Mouse (Mus musculus) liver, postnatal 0 days (tissue): Measurements from ENCODE around the gene Prdx6. TPM values are rescaled to one million over a fixed set of nuclear protein-coding genes. Genes with fewer than 3 reads are reported as not detected.
"Not testable (repeated sequence)": the region's sequence is repeated elsewhere in the genome, so short reads cannot be mapped to it uniquely, and the experiment has no call there.

Experiments
- ATAC-seq: fragments of 200-750 bp; cut with Nextera tagmentation; 2 replicates; pipeline ENCODE4 v1.8.0; 2017; ENCODE audit warnings: mild to moderate bottlenecking, moderate library complexity
- DNase-seq: peaks from one replicate; pipeline ENCODE4 v3.0.0-alpha.2; 2016
- H3K27ac ChIP-seq: fragments of 300-500 bp; sonication (generic); 2 replicates; pipeline ENCODE4 v1.5.1; 2014; ENCODE audit warnings: antibody characterized with exemption, moderate library complexity, mild to moderate bottlenecking, low read depth
- H3K27me3 ChIP-seq: fragments of 300-500 bp; sonication (generic); 2 replicates; pipeline ENCODE4 v1.6.1; 2014; ENCODE audit warnings: low read length, control low read depth, mixed read lengths; ENCODE audit not compliant: insufficient read depth
- H3K36me3 ChIP-seq: fragments of 300-500 bp; sonication (generic); replicated peaks from 2 replicates; pipeline ENCODE4 v1.6.1; 2014; ENCODE audit warnings: mild to moderate bottlenecking, control low read depth, low read length, moderate library complexity, mixed read lengths; ENCODE audit not compliant: insufficient read depth
- H3K4me1 ChIP-seq: fragments of 300-500 bp; sonication (generic); 2 replicates; pipeline ENCODE4 v1.6.1; 2014; ENCODE audit warnings: antibody characterized with exemption, mild to moderate bottlenecking, control low read depth; ENCODE audit not compliant: insufficient read depth
- H3K4me2 ChIP-seq: fragments of 300-500 bp; sonication (generic); 2 replicates; pipeline ENCODE4 v1.6.1; 2014; ENCODE audit warnings: low read depth, mild to moderate bottlenecking, low read length, moderate library complexity, mixed read lengths
- H3K4me3 ChIP-seq: fragments of 300-500 bp; sonication (generic); 2 replicates; pipeline ENCODE4 v1.5.1; 2014; ENCODE audit warnings: low read depth, low read length
- H3K9ac ChIP-seq: fragments of 300-500 bp; sonication (generic); replicated peaks from 2 replicates; pipeline ENCODE4 v1.6.1; 2014; ENCODE audit warnings: mild to moderate bottlenecking, moderate library complexity
- H3K9me3 ChIP-seq: fragments of 300-500 bp; sonication (generic); 2 replicates; pipeline ENCODE4 v1.6.1; 2016; ENCODE audit warnings: mild to moderate bottlenecking, control low read depth, low read length, mixed read lengths
- CTCF ChIP-seq: sonication (generic); IDR thresholded peaks from 2 replicates; pipeline ENCODE4 v1.5.1; 2016; ENCODE audit warnings: antibody characterized with exemption, low read depth
- EP300 ChIP-seq: IDR thresholded peaks from 2 replicates; pipeline ENCODE4 v1.6.1; 2016; ENCODE audit warnings: antibody characterized with exemption, low read depth, mild to moderate bottlenecking
- WGBS: fragments of 180-500 bp; shearing (Covaris S2); extraction: QIAGEN DNeasy Blood & Tissue Kit; methylation state at CpG from one replicate; pipeline ENCODE4 v1.1.7; 2014; ENCODE audit not compliant: insufficient replicate concordance; 5-methylcytosine and 5-hydroxymethylcytosine counted together
- polyA plus RNA-seq: library from polyadenylated mRNA; unstranded; fragments of >200 nt; fragmentation: Nextera tagmentation; extraction: Ambion mirVana; gene quantifications from 2 replicates; pipeline ENCODE4 v1.2.1, GENCODE M21; 2015

Gene Prdx6
- polyA plus RNA-seq, 1 experiment from 2014 or later = 560 TPM

DNA sequence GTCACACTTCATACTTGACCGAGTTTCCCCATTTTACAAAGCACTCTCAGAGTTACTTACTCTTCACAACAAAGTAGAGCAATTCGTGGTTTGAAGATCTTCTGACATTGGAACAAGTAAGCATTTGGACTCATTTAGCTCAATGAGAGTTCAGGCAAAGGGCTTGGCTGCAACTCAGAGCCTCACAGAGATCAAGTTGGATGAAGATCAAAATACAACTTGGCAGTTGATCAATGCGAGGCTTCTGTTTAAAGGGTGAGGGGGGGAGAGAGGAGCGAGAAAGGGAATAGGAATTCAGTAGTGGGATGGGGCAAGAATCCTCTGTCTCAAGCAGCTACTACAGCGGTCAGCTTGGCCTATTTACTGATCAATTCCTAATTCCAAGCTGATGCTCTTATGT lies 26.2 kb downstream of the Prdx6 start:
- H3K9me3 ChIP-seq = no peaks in the 10 kb centered on the region
- WGBS = 52% methylated on average over 5 of the region's 5 CpGs
- no peaks in the 10 kb centered on the region for H3K27me3 ChIP-seq
- H3K27ac ChIP-seq = no peak overlapping the region
- ATAC-seq (no peak), DNase-seq (no peak)
- H3K9ac ChIP-seq = no peak overlapping the region
- H3K4me1 ChIP-seq = no peaks in the 10 kb centered on the region
- no peak for TF ChIP-seq EP300
- TF ChIP-seq CTCF = no peak
- no peaks in the 10 kb centered on the region for H3K36me3 ChIP-seq
- no peak overlapping the region for H3K4me3 ChIP-seq
- H3K4me2 ChIP-seq = no peak overlapping the region

DNA sequence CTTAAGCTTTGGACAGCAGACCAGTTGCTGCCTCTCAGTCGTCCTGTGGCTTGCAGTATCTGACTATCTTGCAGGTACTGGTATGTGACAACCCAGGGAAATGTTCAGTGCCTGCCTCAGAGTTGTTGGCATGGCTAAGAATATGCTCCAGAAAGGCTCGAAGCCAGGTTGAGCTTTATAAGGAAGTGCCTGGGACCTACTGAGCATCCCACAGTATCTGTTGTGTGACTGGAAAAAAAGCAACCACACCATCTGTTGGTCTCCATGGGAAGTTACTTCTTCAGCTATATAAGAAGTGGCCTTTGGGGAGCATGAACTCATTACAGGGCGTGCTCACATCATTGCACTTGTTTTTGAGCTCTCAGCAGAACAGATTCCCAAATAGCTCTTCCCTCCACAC lies 31.2 kb downstream of the Prdx6 start:
- Histone ChIP-seq H3K27me3 (no peaks in the 10 kb centered on the region), H3K4me1 (no peaks in the 10 kb centered on the region), H3K9me3 (no peaks in the 10 kb centered on the region), H3K4me2 (no peak overlapping the region), H3K9ac (no peak overlapping the region), H3K4me3 (no peak overlapping the region), H3K36me3 (no peaks in the 10 kb centered on the region), H3K27ac (no peak overlapping the region)
- 61% methylated on average over 3 of the region's 3 CpGs for WGBS
- no peak for DNase-seq
- no peak for TF ChIP-seq EP300
- no peak for TF ChIP-seq CTCF
- no peak for ATAC-seq

DNA sequence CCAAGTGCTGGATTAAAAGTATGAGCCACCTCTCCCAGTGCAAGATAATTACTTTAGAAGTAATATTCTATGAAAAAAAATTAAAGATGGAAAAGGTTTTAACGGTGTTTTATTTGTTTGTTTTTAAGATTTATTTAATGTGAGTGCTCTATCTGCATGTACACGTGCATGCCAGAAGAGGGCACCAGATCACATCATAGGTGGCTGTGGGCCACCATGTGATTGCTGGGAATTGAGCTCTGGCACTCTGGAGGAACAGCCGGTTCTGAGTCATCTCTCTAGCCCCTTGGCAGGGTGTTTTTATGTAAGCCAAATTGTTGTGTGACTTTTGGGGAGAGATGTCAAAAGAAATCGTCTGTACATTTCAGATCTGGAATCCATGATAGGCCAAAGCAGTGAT lies 36.6 kb downstream of the Prdx6 start:
- H3K9me3 ChIP-seq = no peaks in the 10 kb centered on the region
- no peak overlapping the region for H3K9ac ChIP-seq
- no peak for TF ChIP-seq EP300
- peak; percentile 82 for TF ChIP-seq CTCF
- DNase-seq (peak; percentile 40), ATAC-seq (no peak)
- no peak overlapping the region for H3K4me2 ChIP-seq
- no peak overlapping the region for H3K4me3 ChIP-seq
- 33% methylated on average over 4 of the region's 4 CpGs for WGBS
- H3K36me3 ChIP-seq = no peaks in the 10 kb centered on the region
- H3K27ac ChIP-seq = no peak overlapping the region
- H3K4me1 ChIP-seq = no peaks in the 10 kb centered on the region
- H3K27me3 ChIP-seq = no peaks in the 10 kb centered on the region

DNA sequence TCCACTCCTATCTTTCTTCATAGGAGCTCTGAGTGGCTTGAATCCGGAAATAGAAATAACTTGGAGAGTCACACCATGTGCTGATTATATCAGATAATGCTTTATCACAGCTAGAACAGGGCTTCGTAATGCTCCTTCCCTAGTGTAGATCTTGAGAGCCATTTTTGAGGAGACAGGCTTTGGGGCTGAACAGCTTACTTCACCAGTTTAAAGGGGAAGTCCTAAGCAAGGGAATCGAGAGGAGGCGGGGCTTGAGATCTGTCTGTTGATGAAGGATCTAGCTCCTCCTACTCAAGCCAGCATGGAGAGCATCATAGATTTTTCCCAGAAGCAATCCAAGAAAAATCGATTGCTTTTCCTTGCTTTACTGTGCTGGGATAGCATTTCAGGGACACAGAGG lies 51.2 kb downstream of the Prdx6 start:
- TF ChIP-seq EP300 (no peak), CTCF (no peak)
- Histone ChIP-seq H3K36me3 (no peaks in the 10 kb centered on the region), H3K9ac (no peak overlapping the region), H3K27me3 (no peaks in the 10 kb centered on the region), H3K9me3 (no peaks in the 10 kb centered on the region), H3K4me1 (peaks cover 8% of the 10 kb centered on the region), H3K4me3 (no peak overlapping the region), H3K4me2 (no peak overlapping the region), H3K27ac (no peak overlapping the region)
- DNase-seq = no peak
- 62% methylated on average over 5 of the region's 5 CpGs for WGBS
- ATAC-seq = no peak

DNA sequence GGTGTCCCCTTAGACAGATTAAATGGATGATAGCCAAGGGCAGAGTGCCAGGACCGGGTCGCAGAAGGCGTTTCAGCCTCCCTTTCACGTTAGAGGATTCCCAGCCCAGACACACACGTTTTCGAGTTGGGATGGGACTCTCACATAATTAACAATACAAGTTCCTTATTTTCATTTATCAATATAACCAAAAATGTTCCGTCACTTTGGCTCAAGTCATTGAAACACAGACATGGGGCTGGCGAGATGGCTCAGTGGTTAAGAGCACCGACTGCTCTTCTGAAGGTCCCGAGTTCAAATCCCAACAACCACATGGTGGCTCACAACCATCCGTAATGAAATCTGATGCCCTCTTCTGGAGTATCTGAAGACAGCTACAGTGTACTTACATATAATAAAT lies 54.7 kb downstream of the Prdx6 start:
- H3K36me3 ChIP-seq, H3K27me3 ChIP-seq, H3K9ac ChIP-seq, H3K4me1 ChIP-seq, ATAC-seq, DNase-seq, H3K9me3 ChIP-seq, H3K27ac ChIP-seq: not testable (repeated sequence)
- Histone ChIP-seq H3K4me2 (peak overlapping the region; percentile 75), H3K4me3 (peak overlapping the region; percentile 52)
- whole genome bisulfite sequencing = 50% methylated on average over 11 of the region's 11 CpGs

DNA sequence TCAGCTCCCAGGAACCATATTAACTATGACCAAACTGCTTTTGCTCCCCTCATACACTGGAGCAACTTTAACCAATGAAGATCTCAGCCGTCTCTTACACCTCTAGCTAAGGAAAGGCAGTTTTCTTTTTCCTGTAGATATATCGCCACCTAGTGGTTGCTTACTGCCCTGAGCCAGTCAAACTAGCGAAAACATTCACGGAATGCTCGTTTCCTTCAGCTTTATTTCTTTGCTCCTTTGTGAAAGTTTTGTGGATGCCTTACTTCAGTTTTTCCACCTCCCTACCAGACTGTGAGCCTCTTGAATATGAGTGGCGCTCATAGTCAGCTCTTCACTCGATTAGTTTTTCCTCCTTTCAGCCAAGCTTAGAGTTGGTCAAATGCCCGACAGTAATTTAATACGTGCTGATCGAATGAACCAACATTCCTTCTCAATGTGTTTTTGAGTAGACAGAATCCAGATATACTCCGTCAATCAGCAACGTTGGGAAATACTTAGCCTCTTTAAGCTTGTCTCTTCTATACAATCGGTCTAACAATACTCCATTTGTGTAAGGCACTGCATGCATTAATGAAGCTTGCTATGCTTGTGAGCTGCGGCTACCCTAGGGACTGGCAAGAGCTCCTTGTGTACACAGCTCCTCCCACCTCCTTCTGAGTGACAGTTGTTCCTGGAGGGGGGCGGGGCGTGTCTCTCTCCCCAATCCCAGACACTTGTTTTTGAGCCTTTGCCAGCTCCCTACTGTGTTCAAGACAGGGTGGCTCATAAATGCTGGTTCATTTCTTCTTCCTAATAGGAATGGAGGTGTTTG lies 55.3 kb downstream of the Prdx6 start:
- peak; percentile 91 for ATAC-seq

More for the DNA sequence above, 55.3 kb downstream of the Prdx6 start:
- H3K27ac ChIP-seq = peak overlapping the region; percentile 42; the same call in 1 of the 2 replicates
- peaks cover 8% of the 10 kb centered on the region for H3K4me1 ChIP-seq
- no peaks in the 10 kb centered on the region for H3K9me3 ChIP-seq
- peak overlapping the region; percentile 52 for H3K4me3 ChIP-seq
- H3K27me3 ChIP-seq = no peaks in the 10 kb centered on the region
- H3K36me3 ChIP-seq = no peaks in the 10 kb centered on the region
- peak overlapping the region; percentile 75 for H3K4me2 ChIP-seq
- under 1% methylated on average over 16 of the region's 16 CpGs for WGBS
- H3K9ac ChIP-seq = no peak overlapping the region; the same call in none of the 2 replicates
- TF ChIP-seq CTCF = peak; percentile 95
- no peak for TF ChIP-seq EP300
- DNase-seq = peak; percentile 84
